Mouse (Mus musculus) gonadal fat pad, adult 2 months (tissue): ENCODE measurements at regions not wholly inside any gene's neighbourhood (a gene's known extent, or its start where the extent isn't known, plus 50 kb on each side); places are given as distances from the start of the nearest gene placed in this dataset.

Experiments
- DNase-seq: peaks from one replicate; pipeline ENCODE4 v3.0.0-alpha.2; 2012; ENCODE audit warnings: low read depth

GRCm38 (mm10) chr10:96724436-96725175, 107.8 kb downstream of the Btg1 start:
- no peak for DNase-seq

DNA sequence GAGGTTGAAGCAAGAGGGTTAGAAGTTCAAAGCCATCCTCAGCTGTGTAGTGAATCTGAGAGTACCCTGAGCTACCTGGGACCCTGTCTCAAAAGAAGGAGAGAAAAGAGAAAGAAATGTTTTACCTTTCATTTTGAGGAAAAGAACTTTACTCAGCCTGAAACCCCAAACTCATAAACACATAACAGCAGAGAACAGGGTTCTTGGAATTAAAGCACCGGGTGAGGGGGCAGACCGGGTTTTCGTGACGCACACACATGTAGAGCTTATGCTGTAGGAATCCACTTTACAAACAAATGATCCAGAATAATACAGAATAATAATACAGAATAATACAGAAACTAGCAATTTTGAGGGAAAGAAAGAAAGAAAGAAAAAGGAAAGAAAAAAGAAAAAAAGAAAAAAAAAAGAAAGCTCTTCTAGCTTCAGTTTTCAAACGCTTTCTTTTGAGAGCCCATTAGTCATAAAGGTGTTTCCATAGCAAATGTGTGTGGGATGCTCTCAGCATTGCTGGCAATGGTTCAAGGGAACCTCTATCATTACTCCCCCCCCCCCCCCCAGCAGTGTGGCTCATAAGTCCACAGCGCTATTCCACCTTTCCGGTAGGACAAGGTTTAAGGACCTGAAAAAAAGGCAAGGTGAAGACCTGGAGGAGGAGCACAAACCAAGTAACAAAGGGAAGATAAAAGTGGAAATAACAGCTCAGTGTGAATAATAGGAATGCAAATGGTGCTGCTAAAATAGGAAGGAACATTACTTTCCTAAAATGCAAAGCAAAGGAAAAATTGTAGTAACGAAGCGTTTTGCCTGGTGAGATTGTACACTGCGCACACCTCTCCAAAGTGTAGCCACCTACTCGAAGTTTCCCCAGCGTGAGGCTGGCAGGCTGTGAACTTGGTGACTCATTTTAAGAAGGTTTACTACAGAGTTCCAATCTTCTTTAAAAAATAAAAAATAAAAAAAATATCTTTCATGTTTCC, 110.3 kb downstream of the Btg1 start:
- no peak for DNase-seq

DNA sequence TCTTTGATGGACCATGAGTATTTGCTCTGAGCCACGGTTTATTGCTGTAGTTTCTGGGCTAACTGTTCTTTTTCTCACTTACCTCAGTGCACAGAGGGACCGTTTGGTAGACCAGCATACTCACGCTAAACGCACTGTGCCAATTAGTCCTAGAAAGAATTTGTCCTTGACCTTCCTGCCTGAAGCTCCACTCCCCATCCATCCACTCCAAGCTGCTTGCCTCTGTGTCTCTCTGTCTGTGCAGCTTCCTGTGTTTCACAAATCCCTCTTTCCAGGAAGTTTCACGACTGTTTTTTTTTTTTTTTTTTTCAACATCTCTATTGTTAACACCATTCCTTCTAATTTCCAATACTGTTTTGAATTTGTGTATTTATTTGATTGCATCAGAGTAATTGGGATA, 116.8 kb downstream of the Btg1 start:
- no peak for DNase-seq

DNA sequence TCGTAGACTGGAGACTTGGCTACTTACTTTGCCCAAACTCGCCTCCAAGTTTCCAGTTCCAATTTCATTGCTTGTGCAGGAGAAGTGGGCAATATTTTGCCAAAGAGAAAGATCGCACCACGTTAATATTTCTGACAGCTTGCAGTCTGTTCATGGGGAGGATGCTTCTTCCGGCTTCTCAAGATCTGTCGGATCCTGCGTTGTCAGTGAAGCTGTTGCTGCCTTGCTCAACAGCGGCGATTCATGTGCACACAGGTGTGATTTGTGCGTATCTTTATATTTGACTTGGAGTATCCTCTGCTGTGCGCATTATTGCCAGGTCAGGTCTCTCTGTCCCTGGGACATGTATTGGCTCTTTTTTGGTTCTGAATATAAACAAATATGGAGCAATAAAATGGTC, 118.3 kb downstream of the Btg1 start:
- DNase-seq = no peak

- DNase-seq = no peak
Measured at GRCm38 (mm10) chr10:96735885-96736628, 119.3 kb downstream of the Btg1 start.

DNA sequence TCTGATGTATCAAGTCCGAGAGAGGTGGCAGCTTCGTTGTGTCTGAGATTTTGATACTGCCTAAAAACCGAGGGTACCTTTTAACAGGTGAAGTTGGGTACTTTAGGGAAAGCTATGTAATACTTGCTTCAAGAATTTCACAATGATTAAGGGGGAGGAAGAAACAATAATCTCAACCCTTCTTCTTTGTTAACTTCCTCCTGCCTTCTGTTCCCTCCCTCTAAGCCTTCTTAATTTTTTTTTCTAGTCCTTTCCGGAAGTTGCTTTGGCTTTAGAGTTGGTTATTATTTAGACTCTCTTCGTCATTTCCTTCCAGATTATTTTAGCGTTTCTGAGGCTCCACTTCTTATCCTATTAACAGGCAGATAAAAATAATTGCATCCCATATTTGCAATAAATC, 121.2 kb downstream of the Btg1 start:
- no peak for DNase-seq

GRCm38 (mm10) chr10:96738606-96739005, 121.8 kb downstream of the Btg1 start:
- DNase-seq = no peak

DNA sequence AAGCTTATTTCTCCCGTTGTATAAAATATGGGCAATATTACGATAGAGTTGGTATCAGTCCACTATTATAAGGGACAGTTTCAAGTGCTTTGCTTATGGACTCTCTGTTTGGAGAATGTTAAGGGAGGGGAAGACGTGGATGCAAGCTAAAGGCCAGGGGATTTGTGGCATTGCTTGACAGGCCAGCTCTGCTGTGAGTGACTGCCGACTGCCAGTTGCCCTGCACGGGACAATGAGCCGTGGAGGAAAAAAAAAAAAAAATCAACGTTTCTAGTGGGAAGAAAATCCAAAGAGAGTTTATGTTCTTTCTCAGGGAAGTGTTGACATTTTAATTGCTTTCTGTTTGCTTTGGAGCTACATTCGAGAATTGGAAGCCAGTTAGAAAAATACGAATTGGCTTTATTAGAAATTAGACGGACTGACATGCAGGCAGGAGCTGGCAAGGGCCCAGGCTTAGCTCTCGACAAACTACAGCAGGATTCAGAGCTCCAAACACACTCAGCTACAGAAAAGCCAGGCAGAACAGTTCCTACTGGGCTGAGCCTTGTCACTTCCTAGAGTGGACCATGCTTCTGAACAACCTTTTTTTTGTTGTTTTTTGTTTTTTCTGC, 127.5 kb downstream of the Btg1 start:
- DNase-seq = no peak

GRCm38 (mm10) chr10:96747015-96747663, 130.3 kb downstream of the Btg1 start:
- DNase-seq = no peak

DNA sequence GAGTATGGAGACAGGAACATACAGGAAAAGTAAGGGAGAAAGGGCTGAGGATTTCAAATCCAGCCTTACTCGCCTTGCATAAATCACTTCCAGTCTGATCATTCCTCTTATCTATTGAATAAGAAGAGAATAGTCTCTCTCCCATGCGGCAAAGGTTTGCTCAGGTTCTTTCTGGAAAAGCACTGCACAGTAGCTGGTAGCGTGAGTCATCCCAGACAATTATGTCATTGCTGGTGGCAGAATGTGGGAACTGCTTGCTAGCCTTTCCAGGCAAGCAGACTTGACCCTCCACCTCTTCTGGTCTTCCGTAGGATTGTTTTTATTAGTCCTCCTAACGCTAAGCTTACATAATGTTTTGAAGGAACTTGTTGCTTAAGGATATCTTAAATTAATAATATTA, 134.1 kb downstream of the Btg1 start:
- no peak for DNase-seq

GRCm38 (mm10) chr10:96751580-96752264, 134.9 kb downstream of the Btg1 start:
- DNase-seq = no peak

DNA sequence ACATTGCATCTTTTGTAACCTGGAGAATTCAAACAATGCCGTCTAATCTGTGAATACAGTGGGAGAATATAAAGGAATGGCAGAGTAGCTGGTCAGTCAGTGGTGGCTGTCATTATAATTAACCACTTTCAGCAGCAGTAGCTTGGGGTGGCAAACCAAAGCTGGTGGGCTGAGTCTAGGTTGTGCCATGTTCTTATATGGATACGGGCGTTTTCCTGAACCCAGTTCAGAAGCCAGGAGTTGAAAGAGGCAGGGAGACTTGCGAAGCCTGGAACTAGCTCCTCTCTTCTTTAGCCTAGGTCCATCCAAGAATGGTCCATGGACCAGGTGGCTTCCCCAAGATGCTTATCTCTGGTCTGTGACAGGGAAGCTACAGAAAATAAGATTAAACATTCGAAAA, 135.7 kb downstream of the Btg1 start:
- DNase-seq = no peak

DNA sequence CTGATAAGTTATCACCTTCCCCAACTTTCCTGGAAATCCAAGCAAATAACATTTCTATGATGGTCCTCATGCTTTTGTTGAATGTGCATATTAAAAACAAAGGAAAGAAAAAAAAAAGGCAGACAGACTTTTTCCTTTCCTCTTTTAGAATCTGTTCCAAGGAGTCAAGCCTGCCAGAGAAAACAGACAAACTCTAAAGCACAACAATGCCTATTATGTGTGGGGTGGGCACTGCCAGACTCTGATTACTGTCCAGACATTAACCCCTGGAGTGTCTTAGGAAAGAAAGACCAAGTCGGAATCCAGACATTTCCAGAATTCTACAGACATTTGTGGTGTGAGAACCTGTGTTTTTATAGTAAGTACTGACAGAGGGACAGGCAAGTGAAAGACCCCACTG, 136.7 kb downstream of the Btg1 start:
- no peak for DNase-seq

DNA sequence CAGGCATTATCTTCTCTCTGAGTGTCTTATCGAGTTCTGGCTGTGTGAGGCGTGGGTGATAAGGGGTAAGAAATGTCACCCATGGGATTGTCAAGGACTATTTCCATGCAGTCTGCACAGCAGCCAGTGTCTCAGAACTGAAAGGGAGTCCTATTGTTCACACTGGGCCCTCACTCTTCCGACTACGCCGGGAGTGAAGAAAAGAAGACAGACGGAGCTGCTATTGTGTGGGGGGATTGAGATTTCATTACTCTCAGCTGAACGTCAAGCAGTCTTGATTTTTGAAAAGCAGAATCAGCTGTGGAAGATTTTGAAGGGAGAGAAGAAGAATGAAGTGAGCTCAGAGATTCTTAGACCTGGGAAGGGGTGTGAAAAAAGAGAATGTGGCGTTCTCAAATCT, 138.9 kb downstream of the Btg1 start:
- DNase-seq = no peak

- DNase-seq = no peak
Measured at GRCm38 (mm10) chr10:96756355-96757084, 139.7 kb downstream of the Btg1 start.

GRCm38 (mm10) chr10:96757311-96757710, 140.5 kb downstream of the Btg1 start:
- no peak for DNase-seq

GRCm38 (mm10) chr10:96761601-96762000, 144.8 kb downstream of the Btg1 start:
- no peak for DNase-seq

GRCm38 (mm10) chr10:96765626-96766025, 148.8 kb downstream of the Btg1 start:
- no peak for DNase-seq

DNA sequence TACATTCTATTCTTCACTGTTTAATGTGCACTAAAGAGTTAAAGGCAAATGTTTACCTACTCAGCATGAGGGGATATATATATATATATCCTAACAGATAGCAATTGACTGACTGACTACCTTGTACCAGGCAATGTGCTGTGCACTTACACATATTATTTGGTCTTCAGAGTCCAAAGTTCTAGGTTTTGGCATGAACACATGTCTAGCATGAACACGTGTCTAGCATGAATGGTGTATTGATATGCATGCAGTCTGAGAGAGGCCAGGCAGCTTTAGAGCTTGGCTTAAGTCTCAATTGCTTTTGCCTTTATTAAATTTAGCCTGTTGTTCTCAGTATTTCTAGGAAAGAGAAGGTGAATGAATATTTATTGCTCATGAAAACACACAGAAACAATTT, 161.4 kb downstream of the Btg1 start:
- no peak for DNase-seq

GRCm38 (mm10) chr10:96783966-96784365, 167.2 kb downstream of the Btg1 start:
- peak; percentile 90 for DNase-seq
